Mouse (Mus musculus) forebrain, embryonic 14.5 days (tissue): Measurements from ENCODE around the gene Vmn1r39. TPM values are rescaled to one million over a fixed set of nuclear protein-coding genes. Genes with fewer than 3 reads are reported as not detected.
"Not testable (repeated sequence)": the region's sequence is repeated elsewhere in the genome, so short reads cannot be mapped to it uniquely, and the experiment has no call there.

Experiments used
- ATAC-seq: fragments of 200-750 bp; cut with Nextera tagmentation; 2 replicates; pipeline ENCODE4 v1.8.0; 2017; ENCODE audit warnings: mild to moderate bottlenecking, moderate library complexity
- DNase-seq: peaks from one replicate; pipeline ENCODE4 v3.0.0-alpha.2; 2015; ENCODE audit warnings: low spot score
- H3K27ac ChIP-seq: fragments of 300-500 bp; sonication (generic); 2 replicates; pipeline ENCODE4 v1.5.1; 2014; ENCODE audit warnings: low read depth, mild to moderate bottlenecking, control low read depth, low read length, moderate library complexity
- H3K27me3 ChIP-seq: fragments of 300-500 bp; sonication (generic); replicated peaks from 2 replicates; pipeline ENCODE4 v1.6.1; 2014; ENCODE audit warnings: low read length, control low read depth, mixed read lengths; ENCODE audit not compliant: control insufficient read depth, insufficient read depth
- H3K36me3 ChIP-seq: fragments of 300-500 bp; sonication (generic); 2 replicates; pipeline ENCODE4 v1.6.1; 2014; ENCODE audit warnings: low read length, control low read depth; ENCODE audit not compliant: control insufficient read depth, insufficient read depth
- H3K4me1 ChIP-seq: fragments of 300-500 bp; sonication (generic); 2 replicates; pipeline ENCODE4 v1.6.1; 2014; ENCODE audit warnings: antibody characterized with exemption, low read length, control low read depth; ENCODE audit not compliant: control insufficient read depth, insufficient read depth
- H3K4me2 ChIP-seq: fragments of 300-500 bp; sonication (generic); 2 replicates; pipeline ENCODE4 v1.6.1; 2014; ENCODE audit warnings: mild to moderate bottlenecking, control low read depth, low read length
- H3K4me3 ChIP-seq: fragments of 300-500 bp; sonication (generic); 2 replicates; pipeline ENCODE4 v1.5.1; 2014; ENCODE audit warnings: low read depth, low read length, control low read depth
- H3K9ac ChIP-seq: fragments of 300-500 bp; sonication (generic); 2 replicates; pipeline ENCODE4 v1.6.1; 2014; ENCODE audit warnings: mild to moderate bottlenecking, low read length, control low read depth, moderate library complexity
- H3K9me3 ChIP-seq: fragments of 300-500 bp; sonication (generic); replicated peaks from 2 replicates; pipeline ENCODE4 v1.6.1; 2016; ENCODE audit warnings: low read length, control low read depth, mixed read lengths; ENCODE audit not compliant: control insufficient read depth
- WGBS: fragments of 180-500 bp; shearing (Covaris S2); extraction: QIAGEN DNeasy Blood & Tissue Kit; methylation state at CpG from one replicate; pipeline ENCODE4 v1.1.7; 2014; 5-methylcytosine and 5-hydroxymethylcytosine counted together
- polyA plus RNA-seq: library from polyadenylated mRNA; unstranded; fragments of >200 nt; fragmentation: Nextera tagmentation; extraction: Ambion mirVana; gene quantifications from 2 replicates; pipeline ENCODE4 v1.2.1, GENCODE M21; 2014

Gene Vmn1r39
- polyA plus RNA-seq, result not detected in 2 replicates

GRCm38 (mm10) chr6:66810509-66810908 lies at the start of gene Vmn1r39:
TSS of gene Vmn1r39 (minus strand) at chr6:66810609.
- H3K9me3 ChIP-seq, result no peaks in the 10 kb centered on the region
- no peak within 1 kb of the TSS for H3K27ac ChIP-seq
- DNase-seq (no peak), ATAC-seq (no peak)
- no peak within 1 kb of the TSS for H3K4me3 ChIP-seq
- WGBS, result 87% methylated on average over 2 of the region's 2 CpGs
- H3K9ac ChIP-seq, result no peak within 1 kb of the TSS
- H3K4me1 ChIP-seq, result no peaks in the 10 kb centered on the region
- no peaks in the 10 kb centered on the region for H3K27me3 ChIP-seq
- no peak within 1 kb of the TSS for H3K4me2 ChIP-seq
- H3K36me3 ChIP-seq, result no peaks in the 10 kb centered on the region

GRCm38 (mm10) chr6:66859391-66859790 lies 49.0 kb upstream of the Vmn1r39 start:
- Histone ChIP-seq H3K27me3 (no peaks in the 10 kb centered on the region), H3K9me3 (no peaks in the 10 kb centered on the region), H3K4me1 (no peaks in the 10 kb centered on the region), H3K4me2 (no peak overlapping the region), H3K9ac (no peak overlapping the region), H3K4me3 (no peak overlapping the region), H3K27ac (no peak overlapping the region), H3K36me3 (no peaks in the 10 kb centered on the region)
- ATAC-seq, result no peak
- no peak for DNase-seq

DNA sequence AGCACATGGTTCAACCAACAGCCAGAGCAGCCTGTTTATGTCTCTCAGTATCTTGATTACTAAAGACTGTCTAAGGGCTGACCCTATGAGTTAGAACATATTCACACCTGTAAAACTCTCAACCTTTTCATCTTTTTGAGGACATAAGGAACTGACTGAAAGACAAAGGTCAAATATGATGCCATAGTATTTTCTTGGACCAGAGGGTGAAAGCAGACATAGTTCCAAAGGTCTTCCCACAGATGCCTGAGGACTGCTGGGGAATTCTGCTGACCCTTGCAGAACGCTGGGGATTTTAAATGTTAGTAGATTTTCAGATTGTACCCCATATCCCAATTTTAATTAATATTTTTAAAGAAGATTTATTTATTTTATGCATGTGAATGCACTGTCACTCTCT lies 47.9 kb upstream of the Vmn1r39 start:
- Histone ChIP-seq H3K4me2 (no peak overlapping the region), H3K27me3 (no peaks in the 10 kb centered on the region), H3K9me3 (no peaks in the 10 kb centered on the region), H3K36me3 (no peaks in the 10 kb centered on the region), H3K4me1 (no peaks in the 10 kb centered on the region), H3K9ac (no peak overlapping the region), H3K27ac (no peak overlapping the region), H3K4me3 (no peak overlapping the region)
- 88% methylated on average over 1 of the region's 1 CpGs for WGBS
- no peak for DNase-seq
- no peak for ATAC-seq

- Histone ChIP-seq H3K4me3 (no peak overlapping the region), H3K36me3 (no peaks in the 10 kb centered on the region), H3K4me2 (no peak overlapping the region), H3K9me3 (no peaks in the 10 kb centered on the region), H3K9ac (no peak overlapping the region), H3K27me3 (no peaks in the 10 kb centered on the region), H3K27ac (no peak overlapping the region), H3K4me1 (no peaks in the 10 kb centered on the region)
- ATAC-seq, result no peak
- DNase-seq, result no peak
Observed at GRCm38 (mm10) chr6:66856236-66856635, 45.8 kb upstream of the Vmn1r39 start.

DNA sequence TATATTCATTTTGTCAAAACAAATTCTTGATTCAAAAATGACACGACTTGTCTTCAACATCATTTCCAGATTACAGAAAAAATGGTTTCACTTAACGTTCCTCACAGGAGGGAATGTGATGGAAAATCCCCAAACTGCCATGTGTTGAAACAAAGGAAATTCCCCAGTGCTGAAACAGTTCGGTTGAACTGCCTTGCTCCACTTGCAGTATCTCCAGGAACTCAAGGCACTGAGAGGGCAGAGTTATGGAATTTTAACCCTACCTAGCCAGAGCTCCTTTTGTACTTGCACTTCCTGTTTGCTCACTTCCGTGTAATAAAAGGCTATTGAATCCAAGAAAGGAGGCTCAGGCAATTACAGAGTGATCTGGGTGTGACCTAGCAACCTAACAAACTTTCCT lies 38.5 kb upstream of the Vmn1r39 start:
- no peak for ATAC-seq
- Histone ChIP-seq H3K36me3 (no peaks in the 10 kb centered on the region), H3K4me3 (no peak overlapping the region), H3K27me3 (no peaks in the 10 kb centered on the region), H3K9ac (no peak overlapping the region), H3K27ac (no peak overlapping the region), H3K4me1 (no peaks in the 10 kb centered on the region), H3K9me3 (no peaks in the 10 kb centered on the region), H3K4me2 (no peak overlapping the region)
- 59% methylated on average over 4 of the region's 4 CpGs for whole genome bisulfite sequencing
- no peak for DNase-seq

- not testable (repeated sequence) for ATAC-seq, H3K4me1 ChIP-seq
Observed at GRCm38 (mm10) chr6:66840631-66841030, 30.2 kb upstream of the Vmn1r39 start.

DNA sequence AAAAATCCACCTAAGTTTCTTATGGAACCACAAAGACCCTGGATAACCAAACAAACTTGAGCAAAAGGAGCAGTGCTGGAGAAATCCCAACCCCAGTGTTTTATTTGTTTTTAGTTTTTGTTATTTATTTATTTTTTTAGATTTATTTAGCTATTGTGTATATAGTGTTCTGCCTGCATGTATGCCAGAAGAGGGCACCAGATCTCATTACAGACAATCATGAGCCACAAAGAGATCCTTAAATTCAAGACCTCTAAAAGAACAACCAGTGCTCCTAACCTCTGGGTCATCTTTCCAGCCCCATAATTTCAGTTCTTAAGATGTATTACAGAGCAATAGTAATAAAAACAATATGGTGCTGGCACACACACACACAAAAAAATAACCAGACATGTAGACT lies 26.5 kb upstream of the Vmn1r39 start:
- H3K9me3 ChIP-seq, result no peaks in the 10 kb centered on the region
- H3K36me3 ChIP-seq, result no peaks in the 10 kb centered on the region
- no peak overlapping the region for H3K9ac ChIP-seq
- H3K4me1 ChIP-seq, result no peaks in the 10 kb centered on the region
- H3K4me2 ChIP-seq, result no peak overlapping the region
- H3K27ac ChIP-seq, result no peak overlapping the region
- H3K4me3 ChIP-seq, result no peak overlapping the region
- H3K27me3 ChIP-seq, result no peaks in the 10 kb centered on the region
- DNase-seq (no peak), ATAC-seq (no peak)

More at GRCm38 (mm10) chr6:66840631-66841030, 30.2 kb upstream of the Vmn1r39 start:
- 8% methylated on average over 1 of the region's 1 CpGs for WGBS
- not testable (repeated sequence) for H3K9ac ChIP-seq, H3K27me3 ChIP-seq, H3K4me2 ChIP-seq, H3K4me3 ChIP-seq, H3K9me3 ChIP-seq, H3K27ac ChIP-seq, H3K36me3 ChIP-seq
- DNase-seq, result peak; percentile 38

GRCm38 (mm10) chr6:66806311-66806710 lies 4.1 kb downstream of the Vmn1r39 start:
- ATAC-seq (no peak), DNase-seq (no peak)
- no peaks in the 10 kb centered on the region for H3K27me3 ChIP-seq
- no peak overlapping the region for H3K4me3 ChIP-seq
- no peaks in the 10 kb centered on the region for H3K9me3 ChIP-seq
- no peak overlapping the region for H3K4me2 ChIP-seq
- H3K9ac ChIP-seq, result no peak overlapping the region
- no peaks in the 10 kb centered on the region for H3K4me1 ChIP-seq
- H3K27ac ChIP-seq, result no peak overlapping the region
- H3K36me3 ChIP-seq, result no peaks in the 10 kb centered on the region
- 53% methylated on average over 1 of the region's 1 CpGs for WGBS

DNA sequence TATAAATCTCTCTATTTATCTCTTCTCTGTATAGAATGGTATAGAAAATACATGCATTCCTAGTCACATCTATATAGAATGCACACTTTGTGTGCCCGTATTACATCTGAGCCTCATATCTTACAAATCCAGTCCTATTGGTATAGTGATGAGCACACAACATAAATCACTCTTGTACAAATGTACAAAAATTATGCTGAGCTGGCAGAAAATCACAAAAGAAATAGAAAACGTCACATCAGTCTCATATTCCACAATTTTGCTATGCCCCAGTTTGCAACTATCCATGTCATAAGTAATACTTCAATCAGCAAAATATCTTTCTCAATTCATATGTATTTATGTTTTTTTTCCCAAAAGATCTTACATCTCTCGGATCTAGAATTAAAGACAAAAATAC lies 4.7 kb downstream of the Vmn1r39 start:
- 89% methylated on average over 3 of the region's 3 CpGs for WGBS
- Histone ChIP-seq H3K27ac (no peak overlapping the region), H3K27me3 (no peaks in the 10 kb centered on the region), H3K4me2 (no peak overlapping the region), H3K4me3 (no peak overlapping the region), H3K36me3 (no peaks in the 10 kb centered on the region), H3K9ac (no peak overlapping the region), H3K9me3 (no peaks in the 10 kb centered on the region), H3K4me1 (no peaks in the 10 kb centered on the region)
- no peak for DNase-seq
- ATAC-seq, result no peak

- not testable (repeated sequence) for H3K4me1 ChIP-seq, H3K9ac ChIP-seq, DNase-seq, H3K4me2 ChIP-seq, H3K36me3 ChIP-seq, H3K27ac ChIP-seq, H3K9me3 ChIP-seq, H3K4me3 ChIP-seq, ATAC-seq, H3K27me3 ChIP-seq
Observed at GRCm38 (mm10) chr6:66782527-66782926, 27.9 kb downstream of the Vmn1r39 start, which contains the start of gene Vmn1r38. TSS of gene Vmn1r38 (minus strand) at chr6:66782627.
